Mouse (Mus musculus): Measurements from ENCODE around the gene Lrrc56.

The Lrrc56 gene

GRCm38 (mm10) chr7:141193948-141194347 lies at the start of gene Lrrc56, which contains the start of gene Hras:
Lrrc56 (plus strand) TSS chr7:141194157.
Hras (minus strand) TSS chr7:141194005.
- DNase-seq (ENCODE audit: low spot score), result peak; percentile 97

DNA sequence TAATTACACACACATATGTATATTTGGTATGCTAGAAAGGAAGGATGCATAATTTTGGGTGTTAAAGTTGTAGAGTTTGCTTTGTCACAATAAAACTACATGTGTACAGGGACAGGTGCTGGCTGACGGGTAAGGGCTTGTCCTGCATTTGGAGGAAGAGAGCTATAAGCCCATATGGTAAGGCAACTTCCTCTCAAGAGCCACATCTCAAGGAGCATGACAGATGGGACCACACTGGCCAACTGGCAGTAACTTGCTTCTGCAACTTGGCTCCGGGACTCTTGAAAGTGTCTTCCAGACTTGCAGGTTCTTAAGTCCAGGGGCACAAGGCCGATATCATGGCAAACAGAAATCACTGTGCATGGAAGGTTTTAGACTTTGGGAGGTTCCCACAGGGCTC lies 49.3 kb upstream of the Lrrc56 start:
- DNase-seq (ENCODE audit: low spot score), result no peak

GRCm38 (mm10) chr7:141145403-141145802 lies 48.6 kb upstream of the Lrrc56 start:
- no peak for DNase-seq (ENCODE audit: low spot score)

DNA sequence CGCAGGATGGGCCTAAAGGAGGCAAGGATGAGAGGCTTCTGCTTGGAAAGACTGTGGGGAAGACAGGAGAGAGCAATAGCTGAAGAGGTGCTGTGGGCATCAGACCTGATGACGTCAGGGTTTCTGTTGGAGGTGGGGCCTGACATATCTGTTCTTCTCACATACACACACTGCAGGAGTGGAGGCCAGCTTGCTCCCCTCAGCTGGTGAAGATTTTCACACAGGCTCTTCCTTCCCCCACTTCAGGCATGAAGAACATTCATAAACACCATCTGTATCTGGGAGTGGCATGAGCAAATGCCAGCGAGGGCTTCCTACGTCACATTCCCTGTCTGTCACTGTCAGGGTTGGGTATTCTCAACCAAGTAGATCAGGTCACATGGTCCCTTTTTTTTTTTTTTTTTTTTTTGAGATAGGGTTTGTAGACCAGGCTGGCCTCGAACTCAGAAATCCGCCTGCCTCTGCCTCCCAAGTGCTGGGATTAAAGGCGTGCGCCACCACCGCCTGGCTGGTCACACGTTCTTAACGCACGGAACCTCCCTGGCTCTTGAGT lies 47.8 kb upstream of the Lrrc56 start:
- no peak for DNase-seq (ENCODE audit: low spot score)

GRCm38 (mm10) chr7:141147044-141147443 lies 46.9 kb upstream of the Lrrc56 start:
- DNase-seq (ENCODE audit: low spot score), result no peak

DNA sequence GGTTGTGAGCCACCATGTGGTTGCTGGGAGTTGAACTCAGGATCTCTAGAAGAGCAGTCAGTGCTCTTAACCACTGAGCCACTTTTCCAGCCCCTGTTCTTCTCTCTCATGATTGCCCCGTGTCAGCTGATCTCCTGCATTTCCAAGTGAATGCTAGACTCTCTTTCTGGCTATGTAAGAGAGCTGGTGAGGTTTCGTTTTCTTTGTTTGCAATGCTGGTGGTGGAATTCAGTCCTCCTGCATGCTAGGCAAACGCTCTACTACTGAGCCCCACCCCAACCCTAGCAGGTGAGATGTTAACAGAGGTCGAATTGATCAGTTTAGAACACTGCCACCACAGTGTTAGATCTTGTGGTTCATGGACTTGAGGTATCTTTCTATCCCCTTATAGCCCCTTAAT lies 45.3 kb upstream of the Lrrc56 start:
- DNase-seq (ENCODE audit: low spot score), result no peak

GRCm38 (mm10) chr7:141155362-141155761 lies 38.6 kb upstream of the Lrrc56 start:
- DNase-seq (ENCODE audit: low spot score), result no peak

DNA sequence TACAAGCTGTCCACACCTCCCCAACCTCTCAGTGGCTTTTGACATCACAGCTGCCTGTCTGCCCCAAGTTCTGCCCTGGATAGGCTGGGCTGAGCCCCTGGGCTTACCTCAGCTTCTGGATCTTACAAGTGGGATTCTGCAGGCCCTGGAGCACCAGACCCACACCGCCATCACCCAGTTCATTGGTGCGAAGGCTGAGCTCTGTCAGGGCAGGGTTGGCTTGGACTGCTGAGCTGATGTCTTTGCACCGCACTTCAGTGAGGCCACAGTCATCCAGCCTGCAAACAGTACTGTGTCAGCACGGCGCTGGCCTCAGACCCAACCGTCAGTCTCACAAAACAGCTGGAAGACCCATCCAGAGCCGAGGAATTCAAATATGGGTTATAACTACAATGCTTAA lies 29.6 kb upstream of the Lrrc56 start:
- DNase-seq (ENCODE audit: low spot score), result no peak

GRCm38 (mm10) chr7:141164850-141165249 lies 29.1 kb upstream of the Lrrc56 start:
- DNase-seq (ENCODE audit: low spot score), result no peak

- no peak for DNase-seq (ENCODE audit: low spot score)
These were observed 25.9 kb upstream of the Lrrc56 start for GRCm38 (mm10) chr7:141167901-141168517.

- peak; percentile 27 for DNase-seq (ENCODE audit: low spot score)
These were observed 25.4 kb upstream of the Lrrc56 start for GRCm38 (mm10) chr7:141168518-141168953.

GRCm38 (mm10) chr7:141169300-141169699 lies 24.7 kb upstream of the Lrrc56 start:
- DNase-seq (ENCODE audit: low spot score), result no peak

GRCm38 (mm10) chr7:141169866-141170265 lies 24.1 kb upstream of the Lrrc56 start:
- DNase-seq (ENCODE audit: low spot score), result no peak

GRCm38 (mm10) chr7:141172116-141173006 lies 21.6 kb upstream of the Lrrc56 start, which contains the start of gene Rnh1:
Rnh1 (minus strand) TSS chr7:141172857.
- peak; percentile 94 for DNase-seq (ENCODE audit: low spot score)

- no peak for DNase-seq (ENCODE audit: low spot score)
These were observed 20.6 kb upstream of the Lrrc56 start for GRCm38 (mm10) chr7:141173323-141173850.

DNA sequence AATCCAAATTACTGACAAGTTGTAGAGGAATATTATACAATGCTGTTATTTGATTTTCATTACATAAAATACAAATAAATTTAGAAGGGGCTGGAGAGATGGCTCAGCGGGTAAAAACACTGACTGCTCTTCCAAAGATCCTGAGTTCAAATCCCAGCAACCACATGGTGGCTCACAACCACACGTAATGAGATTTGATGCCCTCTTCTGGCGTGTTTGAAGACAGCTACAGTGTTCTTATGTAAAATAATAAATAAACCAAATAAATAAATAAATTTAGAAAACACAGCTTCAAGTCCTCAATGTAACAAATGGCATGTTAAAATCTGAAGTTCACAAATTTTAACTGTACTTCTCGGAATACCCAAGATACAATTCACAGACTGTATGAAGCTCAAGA lies 18.9 kb upstream of the Lrrc56 start:
- DNase-seq (ENCODE audit: low spot score), result no peak

- peak; percentile 92 for DNase-seq (ENCODE audit: low spot score)
These were observed 17.8 kb upstream of the Lrrc56 start for GRCm38 (mm10) chr7:141176173-141176572.

DNA sequence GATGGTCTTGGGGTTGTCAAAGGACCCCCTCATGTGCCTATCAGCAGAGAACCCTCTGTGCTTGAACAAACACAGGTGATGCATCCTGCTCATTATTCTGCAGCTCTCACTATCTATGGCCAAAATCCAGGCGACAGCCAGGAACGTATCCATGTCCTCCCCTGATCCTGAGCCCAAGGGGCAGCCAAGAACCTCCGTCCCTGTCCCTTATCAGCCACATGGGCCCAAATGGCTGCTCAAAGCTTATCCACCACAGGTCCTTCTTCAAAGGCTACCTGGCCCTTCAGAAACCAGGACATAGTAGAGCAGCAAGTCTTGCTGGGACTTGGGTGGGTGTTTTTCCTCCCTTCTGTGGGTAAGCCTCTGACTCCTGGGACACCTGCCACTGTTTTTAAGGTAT lies 5.8 kb upstream of the Lrrc56 start:
- DNase-seq (ENCODE audit: low spot score), result no peak

- no peak for DNase-seq (ENCODE audit: low spot score)
These were observed 5.2 kb upstream of the Lrrc56 start for GRCm38 (mm10) chr7:141188733-141189132.

- DNase-seq (ENCODE audit: low spot score), result no peak
These were observed 3.7 kb upstream of the Lrrc56 start for GRCm38 (mm10) chr7:141190220-141190619.

DNA sequence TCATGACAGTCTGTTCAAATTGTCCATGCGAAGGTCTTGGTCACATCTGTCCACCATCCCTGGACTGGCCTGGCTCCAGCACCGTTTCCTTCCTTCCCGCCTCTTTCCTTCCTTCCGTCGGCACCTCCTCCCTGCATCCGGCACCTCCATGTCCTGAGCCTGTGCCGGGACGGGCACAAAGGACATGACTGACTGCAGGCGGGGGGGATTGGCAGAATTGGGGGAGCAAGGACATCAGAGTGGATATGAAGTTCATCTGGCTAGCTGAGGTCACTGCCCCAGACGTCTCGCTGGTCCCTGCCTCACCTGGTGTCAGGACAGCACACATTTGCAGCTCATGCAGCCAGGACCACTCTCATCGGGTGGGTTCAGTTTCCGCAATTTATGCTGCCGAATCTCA lies 2.9 kb upstream of the Lrrc56 start:
- DNase-seq (ENCODE audit: low spot score), result no peak

GRCm38 (mm10) chr7:141191796-141192685 lies 1.9 kb upstream of the Lrrc56 start:
- no peak for DNase-seq (ENCODE audit: low spot score)

All from layer of hippocampus, adult 11-12 months (tissue).